Mouse (Mus musculus) kidney, postnatal 25 days (tissue): ENCODE measurements around the gene 1700007K13Rik.
"Not testable (repeated sequence)": the region's sequence is repeated elsewhere in the genome, so short reads cannot be mapped to it uniquely, and the experiment has no call there.

Experiments used
- DNase-seq, 2 experiments: peaks; one replicate each; pipeline ENCODE4 v3.0.0; 2021; ENCODE audit warnings: mixed read lengths in 2 of 2

The 1700007K13Rik gene

GRCm38 (mm10) chr2:28465836-28466518 is at the start of gene 1700007K13Rik:
Gene 1700007K13Rik (minus strand): TSS chr2:28466332.
- DNase-seq, result peak; percentile 85 to 93

GRCm38 (mm10) chr2:28514489-28514888 is 48.4 kb upstream of the 1700007K13Rik start:
- DNase-seq, result peak; percentile 84 to 94

GRCm38 (mm10) chr2:28513431-28514370 is 47.6 kb upstream of the 1700007K13Rik start:
- DNase-seq, result peak in 1 of 2 experiments; percentile 65

- DNase-seq, result peak; percentile 78 to 91
Observed at GRCm38 (mm10) chr2:28512798-28513401, 46.8 kb upstream of the 1700007K13Rik start, which contains the start of gene Ralgds. Gene Ralgds (plus strand): TSS chr2:28513125.

GRCm38 (mm10) chr2:28511600-28511999 is 45.5 kb upstream of the 1700007K13Rik start:
- DNase-seq, result not testable (repeated sequence)

GRCm38 (mm10) chr2:28506291-28506690 is 40.2 kb upstream of the 1700007K13Rik start:
- no peak for DNase-seq

- DNase-seq, result no peak
Observed at GRCm38 (mm10) chr2:28505795-28506194, 39.7 kb upstream of the 1700007K13Rik start, which contains the start of gene Gm10134. Gene Gm10134 (plus strand): TSS chr2:28506095.

GRCm38 (mm10) chr2:28504676-28505075 is 38.5 kb upstream of the 1700007K13Rik start:
- no peak for DNase-seq

- DNase-seq, result no peak
Observed at GRCm38 (mm10) chr2:28502987-28503386, 36.9 kb upstream of the 1700007K13Rik start.

- DNase-seq, result no peak
Observed at GRCm38 (mm10) chr2:28498431-28498830, 32.3 kb upstream of the 1700007K13Rik start.

- DNase-seq, result no peak
Observed at GRCm38 (mm10) chr2:28497561-28497960, 31.4 kb upstream of the 1700007K13Rik start.

GRCm38 (mm10) chr2:28496671-28497070 is 30.5 kb upstream of the 1700007K13Rik start, which contains the start of gene Gbgt1:
Gene Gbgt1 (plus strand): TSS chr2:28496891.
- DNase-seq, result no peak

GRCm38 (mm10) chr2:28495801-28496595 is 29.9 kb upstream of the 1700007K13Rik start:
- DNase-seq, result no peak

GRCm38 (mm10) chr2:28495207-28495756 is 29.1 kb upstream of the 1700007K13Rik start:
- DNase-seq, result peak in 1 of 2 experiments; percentile 60

GRCm38 (mm10) chr2:28494521-28494920 is 28.4 kb upstream of the 1700007K13Rik start:
- DNase-seq, result no peak

- peak; percentile 48 to 75 for DNase-seq
Observed at GRCm38 (mm10) chr2:28483861-28484260, 17.7 kb upstream of the 1700007K13Rik start.

- no peak for DNase-seq
Observed at GRCm38 (mm10) chr2:28479208-28480204, 13.4 kb upstream of the 1700007K13Rik start.

- DNase-seq, result not testable (repeated sequence)
Observed at GRCm38 (mm10) chr2:28477993-28478392, 11.9 kb upstream of the 1700007K13Rik start.

- DNase-seq, result not testable (repeated sequence)
Observed at GRCm38 (mm10) chr2:28472011-28472410, 5.9 kb upstream of the 1700007K13Rik start.

- DNase-seq, result no peak
Observed at GRCm38 (mm10) chr2:28470591-28470990, 4.5 kb upstream of the 1700007K13Rik start.
